Mouse (Mus musculus): ENCODE measurements around the gene Fer.

GRCm38 (mm10) chr17:64167731-64168130 lies 304.9 kb downstream of the Fer start:
- TF ChIP-seq CTCF (IDR thresholded peaks at IDR 0.05; ENCODE audit: insufficient read depth, low read depth, low read length) (no peak), POLR2A (IDR thresholded peaks at IDR 0.05; ENCODE audit: insufficient read depth, low read depth, low read length) (no peak)
